Mouse (Mus musculus): ENCODE measurements at regions not wholly inside any gene's neighbourhood (a gene's known extent, or its start where the extent isn't known, plus 50 kb on each side); places are given as distances from the start of the nearest gene placed in this dataset.

- no peak for DNase-seq
Measured at GRCm38 (mm10) chr5:119524171-119524570, 146.3 kb upstream of the Tbx3 start.

- DNase-seq, result no peak
Measured at GRCm38 (mm10) chr5:119525960-119526359, 144.5 kb upstream of the Tbx3 start.

- no peak for DNase-seq
Measured at GRCm38 (mm10) chr5:119530009-119530408, 140.5 kb upstream of the Tbx3 start.

GRCm38 (mm10) chr5:119534946-119535345 lies 135.5 kb upstream of the Tbx3 start:
- DNase-seq, result no peak

GRCm38 (mm10) chr5:119542836-119543235 lies 127.6 kb upstream of the Tbx3 start:
- no peak for DNase-seq

GRCm38 (mm10) chr5:119543716-119544115 lies 126.8 kb upstream of the Tbx3 start:
- DNase-seq, result no peak

- no peak for DNase-seq
Measured at GRCm38 (mm10) chr5:119544681-119545080, 125.8 kb upstream of the Tbx3 start.

- DNase-seq, result no peak
Measured at GRCm38 (mm10) chr5:119547070-119547469, 123.4 kb upstream of the Tbx3 start.

GRCm38 (mm10) chr5:119550916-119551315 lies 119.6 kb upstream of the Tbx3 start:
- DNase-seq, result no peak

GRCm38 (mm10) chr5:119553469-119553868 lies 117.0 kb upstream of the Tbx3 start:
- DNase-seq, result peak in 1 of 2 experiments; percentile 12

- DNase-seq, result no peak
Measured at GRCm38 (mm10) chr5:119557071-119557470, 113.4 kb upstream of the Tbx3 start.

GRCm38 (mm10) chr5:119559696-119560095 lies 110.8 kb upstream of the Tbx3 start:
- DNase-seq, result no peak

- no peak for DNase-seq
Measured at GRCm38 (mm10) chr5:119560392-119560791, 110.1 kb upstream of the Tbx3 start.

- no peak for DNase-seq
Measured at GRCm38 (mm10) chr5:119561531-119561930, 108.9 kb upstream of the Tbx3 start.

- DNase-seq, result no peak
Measured at GRCm38 (mm10) chr5:119563510-119564351, 106.7 kb upstream of the Tbx3 start.

- no peak for DNase-seq
Measured at GRCm38 (mm10) chr5:119567639-119568038, 102.8 kb upstream of the Tbx3 start.

GRCm38 (mm10) chr5:119570054-119570453 lies 100.4 kb upstream of the Tbx3 start:
- no peak for DNase-seq

- no peak for DNase-seq
Measured at GRCm38 (mm10) chr5:119571644-119572043, 98.8 kb upstream of the Tbx3 start.

- DNase-seq, result no peak
Measured at GRCm38 (mm10) chr5:119575124-119575523, 95.3 kb upstream of the Tbx3 start.

- DNase-seq, result no peak
Measured at GRCm38 (mm10) chr5:119579288-119579687, 91.2 kb upstream of the Tbx3 start.

- no peak for DNase-seq
Measured at GRCm38 (mm10) chr5:119579806-119580205, 90.7 kb upstream of the Tbx3 start.

- DNase-seq, result no peak
Measured at GRCm38 (mm10) chr5:119580395-119580794, 90.1 kb upstream of the Tbx3 start.

GRCm38 (mm10) chr5:119580798-119581197 lies 89.7 kb upstream of the Tbx3 start:
- DNase-seq, result no peak

- DNase-seq, result no peak
Measured at GRCm38 (mm10) chr5:119584389-119584788, 86.1 kb upstream of the Tbx3 start.

GRCm38 (mm10) chr5:119584914-119585313 lies 85.6 kb upstream of the Tbx3 start:
- DNase-seq, result no peak

All from kidney, adult 8-10 months (tissue).